Mouse (Mus musculus): ENCODE results near the gene Nphs2. TPM values are rescaled to one million over a fixed set of nuclear protein-coding genes. Genes with fewer than 3 reads are reported as not detected.
"Not testable (repeated sequence)": the region's sequence is repeated elsewhere in the genome, so short reads cannot be mapped to it uniquely, and the experiment has no call there.

The Nphs2 gene
- polyA plus RNA-seq (2016; fragmentation: Nextera tagmentation; extraction: Ambion mirVana): not detected in 2 replicates

DNA sequence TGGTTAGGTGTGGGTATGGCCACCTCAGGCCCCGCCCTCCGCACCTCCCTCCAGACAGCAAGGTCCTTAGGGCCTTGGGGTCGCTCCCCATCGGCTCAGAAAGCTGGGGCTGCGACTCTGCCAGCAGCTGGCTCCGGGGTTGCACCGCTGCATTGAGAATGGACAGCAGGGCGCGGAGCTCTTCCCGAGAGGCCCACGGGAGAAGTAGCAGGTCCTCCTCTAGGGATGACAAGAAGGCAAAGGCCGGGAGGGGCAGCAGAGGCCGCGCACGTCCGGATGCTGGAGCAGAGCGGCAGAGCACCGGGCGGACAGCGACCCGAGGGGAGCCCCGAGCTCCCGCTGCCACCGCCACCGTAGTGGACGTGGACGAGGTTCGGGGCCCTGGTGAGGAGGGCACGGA, at the start of gene Nphs2:
Gene Nphs2 (plus strand): TSS at position 98 of the 400 bp plus-strand sequence.
- Histone ChIP-seq H3K27me3 (ENCODE audit: low read depth, poor library complexity, severe bottlenecking) (peaks cover 75% of the 10 kb centered on the region), H3K27ac (no peak within 1 kb of the TSS), H3K4me1 (peaks cover 7% of the 10 kb centered on the region), H3K9me3 (replicated peaks) (no peaks in the 10 kb centered on the region), H3K36me3 (no peaks in the 10 kb centered on the region), H3K4me3 (peak within 1 kb of the TSS; percentile 45)
- DNase-seq (ENCODE audit: low spot score): peak; percentile 41
- 2% methylated on average over 28 of the region's 29 CpGs for WGBS

- DNase-seq (ENCODE audit: low spot score): peak; percentile 78
- 50% methylated on average over 2 of the region's 2 CpGs for WGBS
- no peaks in the 10 kb centered on the region for H3K4me1 ChIP-seq
These were observed 47.2 kb upstream of the Nphs2 start for GRCm38 (mm10) chr1:156263352-156263751.

GRCm38 (mm10) chr1:156263946-156264345, 46.6 kb upstream of the Nphs2 start:
- no peak overlapping the region for H3K4me3 ChIP-seq
- 91% methylated on average over 8 of the region's 8 CpGs for WGBS
- no peaks in the 10 kb centered on the region for H3K27me3 ChIP-seq (ENCODE audit: low read depth, poor library complexity, severe bottlenecking)
- H3K9me3 ChIP-seq (replicated peaks): no peaks in the 10 kb centered on the region
- H3K4me1 ChIP-seq: no peaks in the 10 kb centered on the region
- DNase-seq (ENCODE audit: low spot score): no peak
- H3K36me3 ChIP-seq: no peaks in the 10 kb centered on the region
- H3K27ac ChIP-seq: no peak overlapping the region

More at GRCm38 (mm10) chr1:156263352-156263751, 47.2 kb upstream of the Nphs2 start:
- no peaks in the 10 kb centered on the region for H3K9me3 ChIP-seq (replicated peaks)
- no peaks in the 10 kb centered on the region for H3K36me3 ChIP-seq
- H3K27ac ChIP-seq: no peak overlapping the region
- H3K4me3 ChIP-seq: no peak overlapping the region
- H3K27me3 ChIP-seq (ENCODE audit: low read depth, poor library complexity, severe bottlenecking): no peaks in the 10 kb centered on the region

DNA sequence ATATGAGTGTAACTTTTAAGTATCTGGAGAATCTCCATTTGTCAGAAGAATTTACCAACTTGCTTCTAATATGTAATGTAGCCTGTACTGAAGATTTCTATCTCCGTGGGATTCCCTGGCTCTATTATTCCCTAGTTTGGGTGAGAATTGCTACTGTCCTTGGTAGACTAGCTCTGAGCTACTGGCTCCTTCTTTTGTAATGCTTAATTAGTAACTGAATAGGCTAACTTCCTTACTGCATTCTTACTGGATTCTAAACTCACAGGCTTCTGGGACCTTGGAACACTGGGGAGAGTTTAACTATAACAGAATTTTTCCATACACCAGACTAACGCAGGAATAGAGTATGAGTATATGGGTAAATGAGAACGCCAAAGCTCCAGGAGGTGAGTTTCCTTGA, 42.0 kb upstream of the Nphs2 start:
- H3K27me3 ChIP-seq (ENCODE audit: low read depth, poor library complexity, severe bottlenecking); H3K4me3 ChIP-seq; DNase-seq (ENCODE audit: low spot score); H3K9me3 ChIP-seq (replicated peaks); H3K36me3 ChIP-seq; H3K4me1 ChIP-seq; H3K27ac ChIP-seq: not testable (repeated sequence)
- 35% methylated on average over 3 of the region's 3 CpGs for WGBS

DNA sequence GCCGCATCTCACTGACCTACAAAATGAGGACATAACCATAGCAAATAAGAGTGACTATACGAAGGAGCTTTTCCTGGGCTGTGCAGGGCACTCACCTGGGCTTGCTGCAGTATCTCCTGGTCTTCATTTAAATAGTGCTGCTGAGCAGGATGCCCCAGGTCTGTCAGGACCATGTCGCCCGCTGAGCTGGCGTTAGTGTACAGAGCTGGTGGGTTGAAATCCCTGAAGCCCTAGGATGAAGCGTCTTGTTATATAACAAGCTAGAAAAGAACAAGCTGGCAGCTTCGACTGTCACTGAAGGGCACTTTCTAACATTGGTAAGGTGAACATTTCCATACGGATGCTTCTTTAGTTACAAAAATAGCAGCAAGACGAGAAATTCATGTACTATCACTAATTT, 40.1 kb upstream of the Nphs2 start:
- H3K27ac ChIP-seq: no peak overlapping the region
- WGBS: 86% methylated on average over 9 of the region's 9 CpGs

GRCm38 (mm10) chr1:156271654-156272053, 38.9 kb upstream of the Nphs2 start:
- no peaks in the 10 kb centered on the region for H3K36me3 ChIP-seq
- H3K4me3 ChIP-seq: no peak overlapping the region
- WGBS: 77% methylated on average over 5 of the region's 5 CpGs
- H3K27ac ChIP-seq: no peak overlapping the region
- H3K4me1 ChIP-seq: 0 out of 2 replicates have a peak, but pooled peaks cover 3% of the 10 kb centered on the region
- H3K27me3 ChIP-seq (ENCODE audit: low read depth, poor library complexity, severe bottlenecking): no peaks in the 10 kb centered on the region
- no peak for DNase-seq (ENCODE audit: low spot score)
- no peaks in the 10 kb centered on the region for H3K9me3 ChIP-seq (replicated peaks)

More for the DNA sequence above, 40.1 kb upstream of the Nphs2 start:
- Histone ChIP-seq H3K9me3 (replicated peaks) (no peaks in the 10 kb centered on the region), H3K4me3 (no peak overlapping the region), H3K4me1 (0 out of 2 replicates have a peak, but pooled peaks cover 3% of the 10 kb centered on the region), H3K36me3 (no peaks in the 10 kb centered on the region), H3K27me3 (ENCODE audit: low read depth, poor library complexity, severe bottlenecking) (no peaks in the 10 kb centered on the region)
- DNase-seq (ENCODE audit: low spot score): no peak

- no peak overlapping the region for H3K4me3 ChIP-seq
- 59% methylated on average over 7 of the region's 7 CpGs for WGBS
- H3K4me1 ChIP-seq: 0 out of 2 replicates have a peak, but pooled peaks cover 3% of the 10 kb centered on the region
- DNase-seq (ENCODE audit: low spot score): no peak
- no peak overlapping the region for H3K27ac ChIP-seq
- no peaks in the 10 kb centered on the region for H3K36me3 ChIP-seq
- H3K9me3 ChIP-seq (replicated peaks): no peaks in the 10 kb centered on the region
- H3K27me3 ChIP-seq (ENCODE audit: low read depth, poor library complexity, severe bottlenecking): no peaks in the 10 kb centered on the region
These were observed 36.9 kb upstream of the Nphs2 start for GRCm38 (mm10) chr1:156273647-156274046.

DNA sequence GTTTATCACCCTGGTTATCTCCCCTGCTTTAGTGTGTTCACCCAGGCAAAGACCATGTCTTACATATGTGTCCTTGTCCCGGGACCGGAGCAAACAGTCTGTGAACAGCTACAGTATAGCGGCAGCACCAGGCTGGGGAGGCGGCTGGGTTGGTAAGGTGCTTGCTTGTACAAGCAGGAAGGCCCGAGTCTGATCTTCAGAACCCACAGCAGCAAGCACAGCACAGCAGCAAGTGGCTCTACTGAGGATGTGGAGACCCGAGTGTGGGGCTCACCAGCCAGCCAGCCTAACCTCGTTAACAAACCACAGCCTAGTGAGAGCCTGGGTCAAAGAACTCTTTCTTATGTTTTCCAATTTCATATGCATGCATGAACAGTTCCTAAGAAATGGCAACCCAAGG, 30.4 kb upstream of the Nphs2 start:
- H3K27ac ChIP-seq: no peak overlapping the region

DNA sequence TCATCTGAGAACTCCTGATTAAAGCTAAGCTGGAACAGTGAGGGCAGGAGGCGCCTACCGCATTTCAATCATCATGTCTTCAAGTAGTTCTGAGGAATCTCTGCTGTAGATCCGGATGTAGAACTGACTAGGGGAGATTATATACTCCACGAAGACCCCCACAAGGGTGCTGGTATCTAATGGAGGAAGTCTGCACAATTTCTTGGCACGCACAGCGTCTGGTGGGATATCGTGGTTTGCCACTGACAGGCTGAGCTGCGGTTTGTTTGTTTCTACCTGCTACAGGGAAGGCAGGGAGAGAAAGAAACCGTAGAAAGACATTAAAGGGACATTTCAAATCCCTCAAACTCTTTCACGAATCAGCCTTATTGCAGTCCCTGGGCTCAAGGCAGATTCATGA, 26.3 kb upstream of the Nphs2 start:
- Histone ChIP-seq H3K9me3 (replicated peaks) (no peaks in the 10 kb centered on the region), H3K27ac (no peak overlapping the region), H3K36me3 (no peaks in the 10 kb centered on the region), H3K27me3 (ENCODE audit: low read depth, poor library complexity, severe bottlenecking) (no peaks in the 10 kb centered on the region), H3K4me1 (no peaks in the 10 kb centered on the region), H3K4me3 (no peak overlapping the region)
- no peak for DNase-seq (ENCODE audit: low spot score)
- WGBS: 82% methylated on average over 10 of the region's 10 CpGs

More for the DNA sequence above, 30.4 kb upstream of the Nphs2 start:
- Histone ChIP-seq H3K4me1 (no peaks in the 10 kb centered on the region), H3K36me3 (no peaks in the 10 kb centered on the region), H3K4me3 (no peak overlapping the region), H3K27me3 (ENCODE audit: low read depth, poor library complexity, severe bottlenecking) (no peaks in the 10 kb centered on the region), H3K9me3 (replicated peaks) (no peaks in the 10 kb centered on the region)
- 84% methylated on average over 7 of the region's 7 CpGs for WGBS
- DNase-seq (ENCODE audit: low spot score): no peak

- Histone ChIP-seq H3K27ac (no peak overlapping the region), H3K4me3 (no peak overlapping the region), H3K27me3 (ENCODE audit: low read depth, poor library complexity, severe bottlenecking) (no peaks in the 10 kb centered on the region), H3K4me1 (no peaks in the 10 kb centered on the region), H3K9me3 (replicated peaks) (no peaks in the 10 kb centered on the region), H3K36me3 (no peaks in the 10 kb centered on the region)
- no peak for DNase-seq (ENCODE audit: low spot score)
- 57% methylated on average over 9 of the region's 9 CpGs for WGBS
These were observed 25.5 kb upstream of the Nphs2 start for GRCm38 (mm10) chr1:156284851-156285540.

DNA sequence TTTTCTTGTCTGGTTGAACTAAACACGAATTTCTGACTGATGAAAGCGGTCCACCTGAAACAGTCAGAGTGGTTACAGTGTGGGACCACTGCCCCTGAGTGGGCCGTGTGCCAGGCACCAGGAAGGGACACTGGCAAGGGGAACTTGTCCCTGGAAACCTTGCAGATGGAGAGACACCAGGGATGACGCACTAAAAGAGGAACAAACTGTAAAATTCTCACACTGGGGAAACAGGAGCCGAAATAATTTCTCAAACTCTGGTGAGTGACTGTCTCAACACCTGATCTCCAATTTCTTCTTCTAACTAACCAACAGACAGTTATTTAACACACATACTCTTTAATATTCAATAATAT, 25.0 kb upstream of the Nphs2 start:
- no peaks in the 10 kb centered on the region for H3K36me3 ChIP-seq
- DNase-seq (ENCODE audit: low spot score): no peak
- no peak overlapping the region for H3K4me3 ChIP-seq
- H3K27ac ChIP-seq: no peak overlapping the region
- H3K27me3 ChIP-seq (ENCODE audit: low read depth, poor library complexity, severe bottlenecking): no peaks in the 10 kb centered on the region
- no peaks in the 10 kb centered on the region for H3K4me1 ChIP-seq
- no peaks in the 10 kb centered on the region for H3K9me3 ChIP-seq (replicated peaks)
- 89% methylated on average over 5 of the region's 5 CpGs for WGBS

- no peaks in the 10 kb centered on the region for H3K4me1 ChIP-seq
- H3K36me3 ChIP-seq: no peaks in the 10 kb centered on the region
- DNase-seq (ENCODE audit: low spot score): no peak
- WGBS: 84% methylated on average over 9 of the region's 9 CpGs
- no peak overlapping the region for H3K27ac ChIP-seq
- no peaks in the 10 kb centered on the region for H3K9me3 ChIP-seq (replicated peaks)
- H3K27me3 ChIP-seq (ENCODE audit: low read depth, poor library complexity, severe bottlenecking): no peaks in the 10 kb centered on the region
- no peak overlapping the region for H3K4me3 ChIP-seq
These were observed 21.8 kb upstream of the Nphs2 start for GRCm38 (mm10) chr1:156288556-156289221.

GRCm38 (mm10) chr1:156289222-156289587, 21.3 kb upstream of the Nphs2 start:
- H3K9me3 ChIP-seq (replicated peaks); H3K36me3 ChIP-seq; H3K4me3 ChIP-seq; H3K4me1 ChIP-seq; H3K27me3 ChIP-seq (ENCODE audit: low read depth, poor library complexity, severe bottlenecking); DNase-seq (ENCODE audit: low spot score); H3K27ac ChIP-seq: not testable (repeated sequence)
- WGBS: 80% methylated on average over 10 of the region's 10 CpGs
